Mouse (Mus musculus) thymus, postnatal 14 days (tissue): Measurements from ENCODE around the gene Gm16429.
"Not testable (repeated sequence)": the region's sequence is repeated elsewhere in the genome, so short reads cannot be mapped to it uniquely, and the experiment has no call there.

ENCODE experiments used
- DNase-seq: peaks from one replicate; pipeline ENCODE4 v3.0.0; 2021

Gm16429 gene

DNA sequence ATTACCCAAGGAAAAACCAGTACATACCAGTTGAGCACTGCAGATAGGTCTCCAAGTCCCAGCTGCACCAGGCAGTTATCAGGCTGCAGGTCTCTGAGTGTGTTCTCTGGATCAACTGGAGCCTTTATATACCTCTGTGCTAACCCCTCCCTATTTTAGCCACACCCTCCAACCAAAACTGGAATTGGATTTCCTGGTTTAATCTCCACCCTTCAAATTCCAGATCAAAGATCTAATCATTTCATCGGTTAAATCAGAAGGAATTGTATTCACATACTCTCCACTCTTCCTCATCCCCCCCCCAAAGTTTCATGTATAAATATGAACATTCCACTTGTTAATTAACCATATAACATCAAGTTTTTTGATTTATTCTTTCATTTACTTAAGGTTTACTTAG is at the start of gene Gm16429:
Gene Gm16429, minus strand, starts transcription at position 101 of the 400 bp plus-strand sequence.
- DNase-seq, result not testable (repeated sequence)
